Mouse (Mus musculus): ENCODE measurements around the gene Caprin2. TPM values are rescaled to one million over a fixed set of nuclear protein-coding genes. Genes with fewer than 3 reads are reported as not detected.

Caprin2 gene
- total RNA-seq, 2 experiments from 2014 or later = 6.3 to 7.5 TPM

DNA sequence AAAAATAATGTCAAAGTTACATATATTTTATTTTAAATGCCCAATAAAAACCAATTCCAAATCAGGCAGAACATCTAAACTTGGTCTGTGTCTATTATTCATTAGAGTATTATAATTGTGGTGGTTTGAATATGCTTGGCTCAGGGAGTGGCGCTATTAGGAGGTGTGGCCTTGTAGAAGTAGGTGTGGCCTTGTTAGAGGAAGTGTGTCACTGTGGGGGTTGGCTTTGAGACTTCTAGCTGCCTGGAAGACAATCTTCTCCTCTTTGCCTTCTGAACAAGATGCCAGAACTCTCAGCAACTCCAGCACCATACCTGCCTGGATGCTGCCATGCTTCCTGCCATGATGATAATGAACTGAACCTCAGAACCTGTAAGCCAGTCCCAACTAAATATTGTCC, 22.1 kb downstream of the Caprin2 start:
- DNase-seq (ENCODE audit: low spot score in 2 of 2) = no peak
- intact Hi-C loops (cut with DNase I) = no loop called here

DNA sequence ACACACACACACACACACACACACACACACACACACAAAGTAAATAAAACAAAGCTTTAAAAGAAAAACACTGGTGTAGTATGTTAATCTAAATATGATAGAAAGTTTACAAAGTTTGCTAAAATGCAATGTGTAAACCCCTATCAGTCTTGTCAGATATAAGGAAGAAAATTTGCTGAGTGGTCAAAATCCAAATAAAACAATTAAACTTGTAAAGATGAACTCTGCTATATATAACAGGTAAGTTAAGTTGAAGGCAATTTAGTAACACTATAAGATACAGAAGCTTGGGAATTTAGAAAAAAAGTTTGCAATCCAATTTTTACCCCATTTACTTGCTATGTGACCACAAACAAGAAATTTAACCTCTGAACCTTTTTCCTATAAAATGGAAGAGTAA, 50.4 kb downstream of the Caprin2 start:
- intact Hi-C loops (cut with DNase I) = no loop called here

DNA sequence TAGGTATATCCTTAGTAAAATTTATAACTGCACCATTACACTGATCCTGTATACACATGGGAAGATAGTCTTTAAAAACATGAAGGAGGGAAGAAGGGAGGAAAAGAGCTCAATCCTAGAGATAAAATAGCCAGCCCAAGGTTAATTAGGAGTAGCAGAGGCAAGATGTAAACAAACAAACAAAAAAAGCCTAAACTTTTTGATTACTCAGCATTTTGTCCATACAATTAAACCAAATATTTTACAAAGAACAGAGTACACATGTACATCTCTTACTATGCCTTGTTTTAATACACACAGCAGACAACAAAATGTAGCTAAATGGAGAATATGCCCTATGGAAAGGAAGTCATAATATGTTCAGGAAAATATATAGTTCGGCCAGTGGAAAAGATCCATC, 54.3 kb downstream of the Caprin2 start:
- intact Hi-C loops (cut with DNase I) = no loop called here

More for the DNA sequence above, 50.4 kb downstream of the Caprin2 start:
- DNase-seq (ENCODE audit: low spot score in 2 of 2) = no peak

DNA sequence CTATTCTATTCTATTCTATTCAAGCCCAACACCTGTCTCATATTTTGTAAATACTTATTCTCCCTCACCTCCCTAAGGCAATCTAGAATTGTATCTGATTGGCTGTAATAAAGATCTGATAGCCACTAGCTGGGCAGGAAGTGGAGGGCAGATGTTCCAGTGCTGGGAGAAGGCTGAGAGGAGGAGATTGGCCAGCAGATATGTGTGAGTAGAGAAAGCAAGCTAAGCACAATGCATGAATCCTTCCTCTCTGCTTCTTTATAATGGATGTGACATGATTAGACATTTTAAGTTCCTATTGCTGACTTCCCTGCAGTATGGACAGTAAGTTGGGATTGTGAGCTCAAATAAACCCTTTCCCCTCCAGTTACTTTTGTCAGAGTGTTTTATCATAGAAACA, 57.6 kb downstream of the Caprin2 start:
- DNase-seq (ENCODE audit: low spot score in 2 of 2) = no peak
- intact Hi-C loops (cut with DNase I) = loop anchor here (10.0 kb wide), 1 partner anchor 266 kb away; the partner anchor contains the start of gene Dennd5b

More for the DNA sequence above, 54.3 kb downstream of the Caprin2 start:
- DNase-seq (ENCODE audit: low spot score in 2 of 2) = no peak

DNA sequence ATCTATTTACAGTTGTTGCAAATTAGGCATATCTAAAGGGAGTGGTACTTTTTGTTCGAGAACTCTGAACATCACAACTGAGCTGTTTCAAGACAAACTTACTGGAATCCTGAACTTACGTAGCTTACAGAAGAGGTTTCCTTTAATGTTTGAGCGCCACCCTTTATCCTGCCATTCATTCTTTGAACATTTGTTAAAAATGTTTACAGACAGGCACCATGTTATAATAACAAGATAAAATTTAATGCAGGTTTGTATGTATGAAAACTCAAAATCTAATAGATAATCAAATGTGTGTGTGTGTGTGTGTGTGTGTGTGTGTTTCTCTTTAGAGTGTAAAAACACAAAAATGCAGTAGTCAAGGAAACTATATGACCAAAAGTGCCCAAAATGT, 64.3 kb downstream of the Caprin2 start:
- DNase-seq (ENCODE audit: low spot score in 2 of 2) = no peak
- intact Hi-C loops (cut with DNase I) = loop anchor here (1.0 to 10.0 kb wide), 3 partner anchors 65 to 621 kb away; partner anchors contain the start of genes Caprin2 and Dennd5b

DNA sequence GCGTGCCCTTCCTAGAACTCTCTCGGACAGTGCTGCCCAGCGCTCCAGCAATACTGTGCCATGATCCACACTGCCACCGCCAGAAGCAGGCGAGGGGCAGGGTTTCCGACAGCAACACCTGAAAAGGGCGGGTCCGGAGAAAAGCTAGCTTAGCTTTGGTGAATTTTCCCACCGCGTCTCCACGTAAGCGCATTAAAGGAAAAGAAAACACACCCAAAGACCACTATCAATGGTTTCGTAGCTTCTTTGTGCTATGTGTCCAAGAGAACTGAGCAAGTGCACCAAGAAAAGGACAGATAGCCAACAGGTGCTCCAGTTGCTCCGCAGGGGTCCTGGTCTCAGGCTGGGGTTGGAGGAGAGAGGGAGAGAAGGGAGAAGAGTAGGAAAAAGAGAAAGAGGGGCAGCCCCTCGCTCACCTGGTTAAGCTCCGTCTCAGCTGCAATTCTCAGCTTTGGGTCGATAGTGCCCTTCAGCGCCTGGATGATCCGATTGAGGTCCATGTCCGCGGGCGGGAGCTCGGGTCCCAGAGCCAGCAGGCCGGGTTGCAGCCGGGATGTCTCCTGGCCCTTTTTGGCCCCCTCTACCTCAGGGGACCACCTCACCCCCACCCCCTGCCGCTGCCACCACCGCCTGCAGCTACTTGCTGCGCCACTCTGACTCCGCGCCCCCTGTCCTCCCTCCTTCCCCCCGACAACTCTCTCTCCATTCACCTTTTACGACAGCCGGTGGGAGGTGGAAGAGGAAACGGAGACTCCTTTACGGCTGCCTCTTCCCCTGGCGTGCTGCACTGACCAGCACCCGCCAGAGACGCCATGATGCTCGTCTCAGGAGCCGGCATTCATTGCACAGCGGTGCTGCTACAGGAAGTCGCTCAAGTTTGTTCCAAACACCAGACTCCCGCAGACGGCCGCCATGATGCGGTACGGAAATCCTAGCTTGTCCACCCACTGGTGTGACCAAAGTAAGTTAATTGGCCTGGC, 65.0 kb downstream of the Caprin2 start, which contains the start of gene Ipo8:
Gene Ipo8 (minus strand): TSS at position 720 of the 980 bp plus-strand sequence.
- DNase-seq (ENCODE audit: low spot score in 2 of 2) = peak; percentile 96 to 99
- intact Hi-C loops (cut with DNase I) = loop anchor here (1.0 to 10.0 kb wide), 3 partner anchors 65 to 620 kb away; partner anchors contain the start of genes Caprin2 and Dennd5b

DNA sequence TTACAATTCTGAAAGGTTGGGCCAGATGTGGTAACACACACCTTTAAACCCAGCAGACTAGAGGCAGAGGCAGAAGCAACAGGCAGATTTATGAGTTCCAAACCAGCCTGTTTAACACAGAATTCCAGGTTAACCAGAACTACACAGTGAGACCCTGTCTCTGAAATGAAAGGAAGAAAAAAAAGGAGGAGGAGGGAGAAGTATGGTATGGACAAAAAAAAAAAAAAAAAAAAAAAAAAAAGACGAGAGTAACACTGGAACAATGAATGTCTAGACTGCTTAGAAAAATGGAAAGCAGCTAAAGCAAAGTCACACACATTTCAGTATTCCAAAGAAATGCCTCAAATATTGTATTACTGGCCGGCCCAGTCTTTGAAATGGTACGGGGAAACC, 65.7 kb downstream of the Caprin2 start:
- intact Hi-C loops (cut with DNase I) = loop anchor here (2.0 to 10.0 kb wide), 2 partner anchors 274 to 620 kb away; partner anchors contain the start of gene Dennd5b
- DNase-seq (ENCODE audit: low spot score in 2 of 2) = no peak

DNA sequence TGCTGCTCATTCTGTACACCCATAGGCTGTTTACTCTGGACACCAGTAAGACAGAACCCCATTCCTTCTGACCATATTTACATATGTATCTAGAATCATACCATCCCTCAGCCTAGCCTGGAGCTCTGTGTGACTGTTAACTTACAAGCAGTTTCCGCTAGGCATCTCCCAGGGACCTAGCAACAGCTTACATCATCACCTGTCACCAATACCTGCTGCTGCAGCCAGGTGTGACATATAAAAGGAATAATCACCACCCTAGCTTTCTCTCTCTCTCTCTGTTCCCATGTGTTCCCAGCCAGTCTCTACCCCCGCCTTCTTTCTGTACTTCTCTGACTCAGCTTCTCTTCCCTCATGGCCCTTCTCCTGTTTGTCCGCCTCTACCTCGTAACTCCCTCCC, 69.9 kb downstream of the Caprin2 start:
- no peak for DNase-seq (ENCODE audit: low spot score in 2 of 2)
- intact Hi-C loops (cut with DNase I) = no loop called here

DNA sequence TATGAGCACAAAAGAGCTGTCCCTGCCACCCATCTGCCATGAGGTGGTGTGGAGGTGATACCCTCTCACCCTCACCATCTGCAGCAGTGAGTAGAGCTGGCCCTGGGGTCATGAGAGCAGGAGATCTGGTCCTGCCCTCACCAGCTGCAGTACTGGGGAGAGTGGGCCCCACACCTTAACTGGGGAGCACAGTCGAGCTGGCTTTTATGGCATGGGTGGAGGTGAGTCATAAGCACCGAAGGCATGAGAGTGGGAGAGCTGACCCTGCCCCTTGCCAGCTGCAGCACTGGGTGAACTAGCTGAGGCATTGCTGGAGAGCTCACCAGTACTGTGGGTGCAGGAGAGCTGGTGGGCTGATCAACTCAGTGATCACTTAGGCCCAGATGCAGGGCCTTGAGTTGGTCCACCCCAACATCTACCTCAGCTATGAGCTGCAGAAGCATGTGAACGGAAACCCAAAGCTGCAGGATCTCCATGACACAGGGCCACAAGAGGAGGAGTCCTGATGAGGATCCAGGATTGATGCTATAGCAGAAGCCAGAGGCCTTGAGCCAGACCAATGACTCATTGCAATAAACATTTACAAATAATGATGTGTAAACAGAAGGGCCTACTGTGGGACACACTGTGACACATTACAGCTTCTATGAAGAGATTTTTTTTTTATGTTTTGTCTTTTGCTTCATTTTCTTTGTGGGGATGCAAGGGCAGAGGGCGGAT, 77.3 kb downstream of the Caprin2 start:
- intact Hi-C loops (cut with DNase I) = no loop called here
- DNase-seq (ENCODE audit: low spot score in 2 of 2) = no peak

DNA sequence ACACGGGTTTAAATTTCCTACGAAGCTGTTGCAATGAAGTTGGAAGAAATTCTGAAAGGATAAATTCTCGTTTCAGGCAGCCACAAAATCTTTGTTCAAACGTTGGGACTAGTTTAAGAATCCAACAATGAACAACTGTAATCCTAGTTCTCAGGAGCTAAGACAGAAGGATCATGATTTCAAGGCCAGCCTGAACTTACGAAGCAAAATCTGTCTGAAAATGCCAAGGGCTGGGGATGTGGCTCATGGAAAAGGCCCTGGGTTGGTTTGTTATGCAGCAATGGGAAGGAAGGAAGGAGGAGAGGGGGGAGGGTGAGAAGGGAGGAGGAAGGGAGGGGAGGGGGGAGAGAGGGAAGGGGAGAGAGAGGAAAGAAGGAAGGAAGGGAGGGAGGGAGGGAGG, 79.3 kb downstream of the Caprin2 start:
- no peak for DNase-seq (ENCODE audit: low spot score in 2 of 2)
- intact Hi-C loops (cut with DNase I) = no loop called here

DNA sequence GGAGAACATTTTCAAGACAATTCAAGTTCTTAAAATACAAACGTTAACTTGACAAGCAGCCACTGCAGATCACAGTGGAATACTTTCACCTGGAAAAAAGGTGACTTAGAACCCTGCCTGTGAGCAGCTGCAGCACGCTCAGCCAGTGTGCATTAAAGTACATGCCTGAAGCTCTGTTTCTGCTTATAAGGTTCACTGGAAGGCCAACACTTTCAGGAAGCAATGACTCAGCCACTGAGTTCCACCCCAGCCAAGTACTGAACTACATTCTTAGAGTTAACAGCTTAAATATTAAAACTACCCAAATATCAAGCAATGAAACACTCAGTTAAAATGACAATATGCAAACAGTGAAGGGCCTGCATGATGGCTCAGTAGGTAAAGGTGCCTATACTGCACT, 84.9 kb downstream of the Caprin2 start:
- DNase-seq (ENCODE audit: low spot score in 2 of 2) = no peak
- intact Hi-C loops (cut with DNase I) = no loop called here

DNA sequence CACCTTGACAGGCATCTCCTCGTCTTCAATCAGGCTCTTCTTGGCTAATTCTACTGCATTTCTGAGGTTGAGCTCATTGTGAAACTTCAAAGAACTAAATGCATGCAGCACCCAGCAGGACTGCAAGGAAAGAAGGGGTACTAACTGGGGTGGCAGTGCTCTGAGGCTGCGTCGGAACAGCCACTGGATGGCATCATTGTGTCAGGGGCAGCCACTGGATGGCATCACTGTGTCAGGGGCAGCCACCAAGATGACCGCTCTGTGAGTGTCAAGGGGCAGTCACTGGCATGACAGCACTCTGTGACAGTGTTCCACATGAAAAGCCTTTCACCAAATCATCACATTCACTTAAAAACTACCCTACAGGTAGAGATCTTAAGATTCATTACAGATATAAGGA, 96.3 kb downstream of the Caprin2 start:
- intact Hi-C loops (cut with DNase I) = no loop called here
- DNase-seq (ENCODE audit: low spot score in 2 of 2) = no peak

DNA sequence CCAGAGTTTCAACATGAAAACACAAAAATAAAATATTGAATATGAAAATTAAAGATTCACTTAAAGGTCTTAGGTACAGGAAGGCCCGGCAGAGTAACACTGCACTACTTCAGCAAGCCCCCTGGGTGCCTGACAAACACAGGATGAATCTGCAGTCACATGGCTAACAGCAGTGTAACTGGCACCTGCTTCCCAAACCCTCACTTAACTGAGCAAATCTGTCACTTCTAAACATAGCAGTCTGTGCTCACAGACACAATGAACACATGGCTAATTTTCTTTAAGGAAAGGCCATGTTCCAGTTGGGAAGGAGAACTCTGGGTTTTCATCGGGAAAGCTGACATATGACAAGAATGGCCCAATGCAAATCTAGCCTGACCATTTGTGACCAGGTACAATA, 100.9 kb downstream of the Caprin2 start:
- DNase-seq (ENCODE audit: low spot score in 2 of 2) = peak in 1 of 2 experiments; percentile 26
- intact Hi-C loops (cut with DNase I) = no loop called here

Other genes with a start within 250 kb of the Caprin2 start
- 10 to 100 TPM; 38.6 to 38.8 TPM for gene Ipo8, start 64.8 kb downstream of the Caprin2 start, total RNA-seq (2021)
- 1 to 10 TPM; 3.1 to 3.8 TPM for gene Sinhcaf, start 50.2 kb upstream of the Caprin2 start, total RNA-seq (2021)
- gene Dennd5b, start 205.4 kb upstream of the Caprin2 start, total RNA-seq (2021) = 10 to 100 TPM; 65.8 to 69.4 TPM
- gene Gm10203, start 233.9 kb upstream of the Caprin2 start, total RNA-seq (2021) = not detected
- 1 to 10 TPM; 1.9 to 3.4 TPM for gene Etfbkmt, start 243.6 kb upstream of the Caprin2 start, total RNA-seq (2021)